ENCODE assay signal across 7 mouse cellular contexts in genomic region chr2:62654519-62655338, GRCm38 (mm10). TPM values are rescaled to one million over a fixed set of nuclear protein-coding genes. Genes with fewer than 3 reads are reported as not detected.
DNase-seq lines count a peak whose midpoint lies in the region; TF ChIP-seq lines count a peak whose summit lies in the region.

No protein-coding gene starts in this region.

- WGBS in lung, adult 2 months, result 46% methylated on average over 7 of the region's 7 CpGs

- H3K4me3 ChIP-seq in cortical plate, adult 2 months (ENCODE audit: insufficient read depth, low read length), result no peak overlapping the region
- H3K4me3 ChIP-seq in lung, adult 2 months (replicated peaks; ENCODE audit: extremely low read depth, low read depth, low read length), result no peak overlapping the region

- TF ChIP-seq CTCF in cortical plate, adult 2 months (IDR thresholded peaks at IDR 0.05; ENCODE audit: extremely low read depth, insufficient read depth, low read length), result peak; percentile 62
- 0 out of 2 replicates have a peak, but pooled peaks have one; percentile 13 for TF ChIP-seq CTCF in lung, adult 2 months (IDR thresholded peaks at IDR 0.05; ENCODE audit: insufficient read depth, low read length)

- H3K27ac ChIP-seq in cortical plate, adult 2 months (ENCODE audit: insufficient read depth, low read length), result no peak overlapping the region

- H3K4me1 ChIP-seq in cortical plate, adult 2 months (ENCODE audit: control insufficient read depth, insufficient read depth, low read length), result no peaks in the 10 kb centered on the region
- H3K4me1 ChIP-seq in lung, adult 2 months (ENCODE audit: control insufficient read depth, insufficient read depth, low read length), result no peaks in the 10 kb centered on the region

- DNase-seq in CD4-positive, CD25-positive, alpha-beta regulatory T cell, adult 2 months (ENCODE audit: low read depth, low spot score), result peak; percentile 81
- peak; percentile 17 for DNase-seq in MN1 (ENCODE audit: low spot score)
- peak; percentile 57 for DNase-seq in heart, postnatal 4 days
- peak; percentile 75 to 88 for DNase-seq in kidney, postnatal 36 days
- peak; percentile 20 for DNase-seq in lung, adult 2 months
- peak; percentile 58 for DNase-seq in retina, postnatal 7 days (ENCODE audit: low read depth, low spot score)

- TF ChIP-seq POLR2A in cortical plate, adult 2 months (IDR thresholded peaks at IDR 0.05; ENCODE audit: extremely low read depth, insufficient read depth, low read length), result no peak
- no peak for TF ChIP-seq POLR2A in lung, adult 2 months (IDR thresholded peaks at IDR 0.05; ENCODE audit: borderline replicate concordance, extremely low read depth, low read depth, low read length)

RNA-seq across cellular contexts. Expression of gene Ifih1, which starts 8.7 kb away (rescaled TPM):
- 2.1 and 2.4 TPM in 2 replicates for polyA plus RNA-seq in cortical plate, adult 2 months (2012; rRNA removed)
- 1 to 10 TPM; 3.2 to 4.3 TPM for total RNA-seq in heart, postnatal 4 days (2021)
- 7.6 and 9.7 TPM in 2 replicates for polyA plus RNA-seq in lung, adult 2 months (2012; rRNA removed)

RNA-seq across cellular contexts. Expression of gene Gca, which starts 9.4 kb away (rescaled TPM):
- 19.1 and 19.2 TPM in 2 replicates for polyA plus RNA-seq in cortical plate, adult 2 months (2012; rRNA removed)
- 10 to 100 TPM; 36.4 to 38.0 TPM for total RNA-seq in heart, postnatal 4 days (2021)
- polyA plus RNA-seq in lung, adult 2 months (2012; rRNA removed), result 6.8 and 9.5 TPM in 2 replicates

Comparison
In these comparisons a context has a peak if more than half of its experiments do, and no peak if none do; other contexts are left out.
1. DNase-seq: peak in every context shown above with its lines; median percentile 82 in kidney, postnatal 36 days; 81 in CD4-positive, CD25-positive, alpha-beta regulatory T cell, adult 2 months; 58 in retina, postnatal 7 days; 57 in heart, postnatal 4 days; 20 in lung, adult 2 months; 17 in MN1.